Mouse (Mus musculus): Measurements from ENCODE around the gene Olfr1410.

GRCm38 (mm10) chr1:92613175-92613574, 7.6 kb downstream of the Olfr1410 start:
- no peak for TF ChIP-seq POLR2A (IDR thresholded peaks at IDR 0.05; ENCODE audit: low read depth, low read length)
- no peak for TF ChIP-seq CTCF (IDR thresholded peaks at IDR 0.05; ENCODE audit: borderline replicate concordance, insufficient read depth, low read length)

Data from embryonic fibroblast, embryonic 13.5 days (primary cell).